Mouse (Mus musculus) hindbrain, embryonic 13.5 days (tissue): ENCODE data around the gene Rad52. TPM values are rescaled to one million over a fixed set of nuclear protein-coding genes. Genes with fewer than 3 reads are reported as not detected.

Source experiments
- ATAC-seq: fragments of 200-750 bp; cut with Nextera tagmentation; 2 replicates; pipeline ENCODE4 v1.8.0; 2017; ENCODE audit warnings: moderate TSS enrichment; ENCODE audit not compliant: low FRiP score
- H3K27ac ChIP-seq: fragments of 300-500 bp; sonication (generic); 2 replicates; pipeline ENCODE4 v1.5.1; 2015; ENCODE audit warnings: inconsistent platforms, mild to moderate bottlenecking, moderate library complexity
- H3K27me3 ChIP-seq: fragments of 300-500 bp; sonication (generic); 2 replicates; pipeline ENCODE4 v1.6.1; 2015; ENCODE audit warnings: mild to moderate bottlenecking, inconsistent platforms
- H3K36me3 ChIP-seq: fragments of 300-500 bp; sonication (generic); 2 replicates; pipeline ENCODE4 v1.6.1; 2015; ENCODE audit warnings: mild to moderate bottlenecking, inconsistent platforms
- H3K4me1 ChIP-seq: fragments of 300-500 bp; sonication (generic); replicated peaks from 2 replicates; pipeline ENCODE4 v1.6.1; 2015; ENCODE audit warnings: inconsistent platforms
- H3K4me2 ChIP-seq: fragments of 300-500 bp; sonication (generic); 2 replicates; pipeline ENCODE4 v1.6.1; 2015; ENCODE audit warnings: inconsistent platforms, mild to moderate bottlenecking, moderate library complexity
- H3K4me3 ChIP-seq: fragments of 300-500 bp; sonication (generic); 2 replicates; pipeline ENCODE4 v1.5.1; 2015; ENCODE audit warnings: mild to moderate bottlenecking, inconsistent platforms
- H3K9ac ChIP-seq: fragments of 300-500 bp; sonication (generic); 2 replicates; pipeline ENCODE4 v1.6.1; 2015; ENCODE audit warnings: mild to moderate bottlenecking, inconsistent platforms
- H3K9me3 ChIP-seq: fragments of 300-500 bp; sonication (generic); 2 replicates; pipeline ENCODE4 v1.6.1; 2016; ENCODE audit warnings: inconsistent platforms
- WGBS: fragments of 180-500 bp; shearing (Covaris S2); methylation state at CpG from one replicate; pipeline ENCODE4 v1.1.7; 2015; 5-methylcytosine and 5-hydroxymethylcytosine counted together
- polyA plus RNA-seq: library from polyadenylated mRNA; unstranded; fragments of >200 nt; fragmentation: Nextera tagmentation; extraction: Ambion mirVana; gene quantifications from 2 replicates; pipeline ENCODE4 v1.2.1, GENCODE M21; 2015

Rad52 gene
- polyA plus RNA-seq, 1 experiment from 2014 or later = 25.7 TPM

GRCm38 (mm10) chr6:119918561-119919181, 16.2 kb downstream of the Rad52 start:
- Histone ChIP-seq H3K4me1 (no peaks in the 10 kb centered on the region), H3K27ac (no peak overlapping the region), H3K27me3 (no peaks in the 10 kb centered on the region), H3K9ac (no peak overlapping the region), H3K4me2 (no peak overlapping the region), H3K9me3 (no peaks in the 10 kb centered on the region), H3K4me3 (no peak overlapping the region), H3K36me3 (peaks cover 82% of the 10 kb centered on the region)
- 92% methylated on average over 16 of the region's 16 CpGs for WGBS
- no peak for ATAC-seq

GRCm38 (mm10) chr6:119922136-119922535, 19.6 kb downstream of the Rad52 start:
- no peaks in the 10 kb centered on the region for H3K27me3 ChIP-seq
- H3K27ac ChIP-seq = no peak overlapping the region
- H3K4me3 ChIP-seq = no peak overlapping the region
- H3K9ac ChIP-seq = no peak overlapping the region
- H3K4me2 ChIP-seq = no peak overlapping the region
- no peak for ATAC-seq
- peaks cover 81% of the 10 kb centered on the region for H3K36me3 ChIP-seq
- no peaks in the 10 kb centered on the region for H3K4me1 ChIP-seq
- H3K9me3 ChIP-seq = no peaks in the 10 kb centered on the region
- 89% methylated on average over 3 of the region's 3 CpGs for WGBS

GRCm38 (mm10) chr6:119922544-119922943, 20.0 kb downstream of the Rad52 start:
- H3K27me3 ChIP-seq = no peaks in the 10 kb centered on the region
- H3K9ac ChIP-seq = no peak overlapping the region
- peaks cover 85% of the 10 kb centered on the region for H3K36me3 ChIP-seq
- no peak overlapping the region for H3K4me3 ChIP-seq
- H3K27ac ChIP-seq = no peak overlapping the region
- no peaks in the 10 kb centered on the region for H3K9me3 ChIP-seq
- H3K4me2 ChIP-seq = no peak overlapping the region
- 94% methylated on average over 4 of the region's 4 CpGs for WGBS
- no peaks in the 10 kb centered on the region for H3K4me1 ChIP-seq
- ATAC-seq = no peak

- Histone ChIP-seq H3K27ac (no peak overlapping the region), H3K4me1 (no peaks in the 10 kb centered on the region), H3K4me2 (no peak overlapping the region), H3K4me3 (no peak overlapping the region), H3K36me3 (peaks cover 84% of the 10 kb centered on the region), H3K9me3 (no peaks in the 10 kb centered on the region), H3K27me3 (no peaks in the 10 kb centered on the region), H3K9ac (no peak overlapping the region)
- ATAC-seq = no peak
- WGBS = 67% methylated on average over 4 of the region's 4 CpGs
Observed at GRCm38 (mm10) chr6:119924235-119925005, 21.9 kb downstream of the Rad52 start.

Other genes with a start within 250 kb of the Rad52 start
- gene Erc1, start 54.5 kb upstream of the Rad52 start, polyA plus RNA-seq = 44.3 and 44.9 TPM in 2 replicates
- 56.5 and 60.0 TPM in 2 replicates for gene Wnk1, start 136.0 kb downstream of the Rad52 start, polyA plus RNA-seq
- gene Ninj2, start 190.7 kb downstream of the Rad52 start, polyA plus RNA-seq = not detected in 2 replicates